Comparison of ENCODE assay signal across 12 mouse cellular contexts in the genomic region with DNA sequence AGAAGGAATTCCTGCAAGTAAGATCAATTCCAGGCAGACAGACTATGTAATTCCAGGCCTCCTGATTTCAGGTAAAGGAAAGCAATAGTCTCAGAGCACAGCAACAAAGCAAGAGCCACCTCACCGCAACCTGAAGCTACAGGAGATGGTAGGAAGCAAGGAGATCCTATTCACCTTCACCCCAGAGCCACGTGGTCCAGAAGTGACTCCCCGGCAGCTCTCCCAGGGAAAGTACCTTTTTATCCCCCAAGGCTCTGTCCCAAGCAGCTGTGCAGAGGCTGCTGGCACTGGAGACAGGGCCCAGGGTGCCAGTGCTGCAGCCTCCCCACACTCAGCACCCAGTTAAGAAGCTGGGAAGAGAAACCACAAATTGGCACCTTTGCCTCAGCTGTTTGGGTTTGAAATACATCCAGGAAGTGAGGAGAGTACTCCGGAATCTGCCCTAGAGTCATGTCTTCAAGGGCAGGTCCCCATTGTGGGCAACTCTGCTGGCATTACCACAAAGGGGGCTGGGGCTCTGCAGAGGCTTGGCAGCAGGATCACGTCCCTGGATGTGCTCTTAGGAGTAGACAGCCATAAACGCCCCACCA. TPM values are rescaled to one million over a fixed set of nuclear protein-coding genes. Genes with fewer than 3 reads are reported as not detected.
DNase-seq lines count a peak whose midpoint lies in the region; ATAC-seq lines count a peak whose summit lies in the region.
"Had no signal": no experiment of that assay in that cellular context is flagged by ENCODE, and none has a peak within 500 bp of the region (broad histone marks: within the 10 kb centered on the region; RNA-seq: fewer than 3 reads in every experiment).

No protein-coding gene starts in this region.

- peaks cover 71% of the 10 kb centered on the region for H3K4me1 ChIP-seq in embryonic facial prominence, embryonic 13.5 days
- peaks cover 52% of the 10 kb centered on the region for H3K4me1 ChIP-seq in limb, embryonic 15.5 days

- peak; percentile 32 for DNase-seq in gastrocnemius, postnatal 25 days
- no peak for DNase-seq in gastrocnemius, adult 18-20 months (ENCODE audit: low spot score)
- DNase-seq in 3T3-L1 (ENCODE audit: low read depth, low spot score) = peak; percentile 89
- no peak for DNase-seq in adrenal gland, postnatal 14 days
- no peak for DNase-seq in c-Kit-positive CD71-positive TER-119-positive erythroid progenitor cells, embryonic 14.5 days (ENCODE audit: low spot score)
- no peak for DNase-seq in gastrocnemius, adult 8-10 months (ENCODE audit: low spot score in 2 of 2)
- DNase-seq: adrenal gland, postnatal 25 days; cerebellum, postnatal 36 days; kidney, postnatal 36 days had no signal

- no peak for ATAC-seq in embryonic facial prominence, embryonic 13.5 days (ENCODE audit: insufficient number of reproducible peaks, insufficient read depth, low FRiP score, low TSS enrichment, low read depth)
- no peak for ATAC-seq in limb, embryonic 15.5 days (ENCODE audit: insufficient number of reproducible peaks, low FRiP score, low TSS enrichment, low read depth)

- 42% methylated on average over 6 of the region's 6 CpGs for WGBS in embryonic facial prominence, embryonic 13.5 days
- WGBS in limb, embryonic 15.5 days = 38% methylated on average over 6 of the region's 6 CpGs

- no peak overlapping the region for H3K4me3 ChIP-seq in embryonic facial prominence, embryonic 13.5 days
- no peak overlapping the region for H3K4me3 ChIP-seq in limb, embryonic 15.5 days
- H3K4me3 ChIP-seq: liver, embryonic 15.5 days had no signal

- H3K36me3 ChIP-seq in embryonic facial prominence, embryonic 13.5 days = peaks cover 4% of the 10 kb centered on the region; the same call in 1 of the 2 replicates
- H3K36me3 ChIP-seq in limb, embryonic 15.5 days = no peaks in the 10 kb centered on the region; the same call in 1 of the 2 replicates
- H3K36me3 ChIP-seq: liver, embryonic 15.5 days had no signal

- 0 out of 2 replicates have a peak overlapping the region, but pooled peaks have one; percentile 12 for H3K9ac ChIP-seq in embryonic facial prominence, embryonic 13.5 days
- H3K9ac ChIP-seq in limb, embryonic 15.5 days = no peak overlapping the region
- H3K9ac ChIP-seq: liver, embryonic 15.5 days had no signal

- no peak overlapping the region for H3K4me2 ChIP-seq in embryonic facial prominence, embryonic 13.5 days
- H3K4me2 ChIP-seq in limb, embryonic 15.5 days = no peak overlapping the region
- H3K4me2 ChIP-seq: liver, embryonic 15.5 days had no signal

- peak overlapping the region; percentile 78 for H3K27ac ChIP-seq in embryonic facial prominence, embryonic 13.5 days
- H3K27ac ChIP-seq in limb, embryonic 15.5 days = peak overlapping the region; percentile 64; the same call in 1 of the 2 replicates
- H3K27ac ChIP-seq: liver, embryonic 15.5 days had no signal

- no peaks in the 10 kb centered on the region for H3K9me3 ChIP-seq in embryonic facial prominence, embryonic 13.5 days
- H3K9me3 ChIP-seq in limb, embryonic 15.5 days = no peaks in the 10 kb centered on the region
- H3K9me3 ChIP-seq: liver, embryonic 15.5 days had no signal

- no peaks in the 10 kb centered on the region; the same call in 1 of the 2 replicates for H3K27me3 ChIP-seq in embryonic facial prominence, embryonic 13.5 days
- H3K27me3 ChIP-seq in limb, embryonic 15.5 days = no peaks in the 10 kb centered on the region
- H3K27me3 ChIP-seq: liver, embryonic 15.5 days had no signal

RNA-seq across cellular contexts. Expression of a gene that starts 53.6 kb away (rescaled TPM):
- 10 to 100 TPM; 35.9 to 38.8 TPM for total RNA-seq in gastrocnemius, postnatal 25 days (2021)
- 10 to 100 TPM; 36.4 to 42.2 TPM for total RNA-seq in gastrocnemius, adult 18-20 months (2021)
- polyA plus RNA-seq in embryonic facial prominence, embryonic 13.5 days (2015; fragmentation: Nextera tagmentation; extraction: Ambion mirVana) = 17.4 and 18.9 TPM in 2 replicates
- polyA plus RNA-seq in limb, embryonic 15.5 days (2015; fragmentation: Nextera tagmentation; extraction: Ambion mirVana) = 22.3 and 22.5 TPM in 2 replicates
- 18.5 and 19.1 TPM in 2 replicates for total RNA-seq in adrenal gland, postnatal 14 days (2021)
- total RNA-seq in gastrocnemius, adult 8-10 months (2022) = 10 to 100 TPM; 43.8 to 49.3 (median 48.3) TPM

Comparison
In these comparisons a context has a peak if more than half of its experiments do, and no peak if none do; other contexts are left out.
1. DNase-seq: peak in gastrocnemius, postnatal 25 days (single experiment) and 3T3-L1 (single experiment); none in gastrocnemius, adult 18-20 months (single experiment), adrenal gland, postnatal 14 days (single experiment), c-Kit-positive CD71-positive TER-119-positive erythroid progenitor cells, embryonic 14.5 days (single experiment) and gastrocnemius, adult 8-10 months (0 of 2).